Mouse (Mus musculus) hindbrain, embryonic 10.5 days (tissue): Measurements from ENCODE around the gene Rpl3. TPM values are rescaled to one million over a fixed set of nuclear protein-coding genes. Genes with fewer than 3 reads are reported as not detected.

Experiments
- DNase-seq: peaks from one replicate; pipeline ENCODE4 v3.0.0-alpha.2; 2017; ENCODE audit warnings: low spot score
- H3K27ac ChIP-seq: fragments of 300-500 bp; sonication (generic); 2 replicates; pipeline ENCODE4 v1.5.1; 2016; ENCODE audit warnings: mild to moderate bottlenecking, moderate library complexity
- H3K27me3 ChIP-seq: fragments of 300-500 bp; sonication (generic); 2 replicates; pipeline ENCODE4 v1.6.1; 2016; ENCODE audit warnings: mild to moderate bottlenecking; ENCODE audit not compliant: poor library complexity, insufficient read depth, severe bottlenecking
- H3K36me3 ChIP-seq: fragments of 300-500 bp; sonication (generic); 2 replicates; pipeline ENCODE4 v1.6.1; 2016; ENCODE audit warnings: mild to moderate bottlenecking, moderate library complexity
- H3K4me1 ChIP-seq: fragments of 300-500 bp; sonication (generic); replicated peaks from 2 replicates; pipeline ENCODE4 v1.6.1; 2016; ENCODE audit warnings: mild to moderate bottlenecking
- H3K4me3 ChIP-seq: fragments of 300-500 bp; sonication (generic); 2 replicates; pipeline ENCODE4 v1.5.1; 2016; ENCODE audit warnings: mild to moderate bottlenecking, moderate library complexity
- H3K9me3 ChIP-seq: fragments of 300-500 bp; sonication (generic); 2 replicates; pipeline ENCODE4 v1.6.1; 2016; ENCODE audit warnings: mild to moderate bottlenecking, moderate library complexity
- WGBS: fragments of 180-500 bp; shearing (Covaris S2); methylation state at CpG from one replicate; pipeline ENCODE4 v1.1.7; 2016; 5-methylcytosine and 5-hydroxymethylcytosine counted together
- polyA plus RNA-seq: library from polyadenylated mRNA; unstranded; fragments of >200 nt; fragmentation: Nextera tagmentation; extraction: Ambion mirVana; gene quantifications from 2 replicates; pipeline ENCODE4 v1.2.1, GENCODE M21; 2016

The Rpl3 gene
- 806 and 957 TPM in 2 replicates for polyA plus RNA-seq

DNA sequence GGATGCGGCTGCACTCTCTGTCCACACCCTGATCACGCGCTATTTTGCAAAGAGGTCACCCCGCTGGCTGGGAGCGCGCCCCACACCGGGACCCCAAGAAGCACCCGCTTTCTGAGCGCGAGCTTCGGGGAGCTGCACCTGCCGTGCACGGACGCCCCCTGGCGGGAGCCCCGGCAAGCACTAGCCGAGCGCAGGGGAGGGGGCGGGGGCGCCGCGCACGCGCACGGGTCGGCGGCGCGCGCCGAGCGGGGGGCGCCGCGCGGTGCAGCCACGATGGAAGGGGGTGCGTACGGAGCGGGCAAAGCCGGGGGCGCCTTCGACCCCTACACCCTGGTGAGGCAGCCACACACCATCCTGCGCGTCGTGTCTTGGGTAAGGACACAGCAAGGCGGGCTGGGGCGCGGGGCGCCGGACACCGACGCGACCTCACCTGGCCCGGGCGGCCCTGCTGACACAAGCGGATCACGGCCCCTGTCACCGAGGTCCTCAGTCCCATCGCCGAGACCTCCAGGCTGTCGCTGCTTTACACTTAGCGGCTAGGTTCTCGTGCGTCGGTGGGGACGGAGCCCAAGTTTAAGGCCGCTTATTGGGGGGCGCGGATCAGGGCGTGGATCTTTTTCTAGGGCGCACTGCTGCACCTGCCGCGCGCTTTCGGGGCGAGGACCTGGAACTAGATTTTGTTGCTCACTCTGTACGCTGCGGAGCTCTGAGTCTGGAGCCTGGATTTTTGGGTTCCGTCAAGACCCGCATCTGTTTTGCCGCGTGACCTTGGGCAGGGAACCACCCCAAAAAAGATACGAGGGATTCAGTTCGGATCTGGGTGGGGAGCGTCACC, at the start of gene Rpl3, which contains the start of gene Syngr1:
Gene Rpl3 (minus strand): TSS at position 748 of the 835 bp plus-strand sequence.
Gene Syngr1 (plus strand): TSS at position 214 of the 835 bp plus-strand sequence.
- peak; percentile 74 for DNase-seq
- Histone ChIP-seq H3K27ac (peak within 1 kb of the TSS; percentile 85), H3K4me1 (peaks cover 28% of the 10 kb centered on the region), H3K4me3 (peak within 1 kb of the TSS; percentile 71), H3K9me3 (no peaks in the 10 kb centered on the region), H3K36me3 (no peaks in the 10 kb centered on the region), H3K27me3 (peaks cover 60% of the 10 kb centered on the region)
- 1% methylated on average over 79 of the region's 86 CpGs for WGBS

DNA sequence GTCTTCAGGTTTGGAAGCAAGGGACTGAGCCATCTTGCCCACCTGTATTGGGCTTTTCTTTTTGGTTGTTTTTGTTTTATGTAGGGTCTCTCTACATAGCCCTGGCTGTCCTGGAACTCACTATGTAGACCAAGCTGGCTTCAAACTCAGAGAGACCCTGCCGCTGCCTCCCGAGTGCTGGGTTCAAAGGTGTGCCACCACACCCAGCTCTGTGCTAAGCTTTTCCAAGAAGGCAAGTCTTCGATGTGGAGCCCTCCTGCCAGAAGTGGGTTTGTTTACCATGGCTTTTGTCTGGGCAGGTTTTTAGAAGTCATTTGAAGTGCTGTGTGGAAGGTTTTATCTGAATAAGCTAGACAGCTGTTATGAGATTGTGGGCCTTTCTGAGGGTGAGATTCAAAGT, 49.2 kb upstream of the Rpl3 start:
- no peak overlapping the region for H3K4me3 ChIP-seq
- 93% methylated on average over 3 of the region's 3 CpGs for WGBS
- DNase-seq = no peak
- H3K27me3 ChIP-seq = peaks cover 3% of the 10 kb centered on the region; the same call in 1 of the 2 replicates
- no peak overlapping the region for H3K27ac ChIP-seq
- H3K36me3 ChIP-seq = peaks cover 87% of the 10 kb centered on the region
- H3K9me3 ChIP-seq = peaks cover 6% of the 10 kb centered on the region; the same call in 1 of the 2 replicates
- H3K4me1 ChIP-seq = peaks cover 22% of the 10 kb centered on the region

DNA sequence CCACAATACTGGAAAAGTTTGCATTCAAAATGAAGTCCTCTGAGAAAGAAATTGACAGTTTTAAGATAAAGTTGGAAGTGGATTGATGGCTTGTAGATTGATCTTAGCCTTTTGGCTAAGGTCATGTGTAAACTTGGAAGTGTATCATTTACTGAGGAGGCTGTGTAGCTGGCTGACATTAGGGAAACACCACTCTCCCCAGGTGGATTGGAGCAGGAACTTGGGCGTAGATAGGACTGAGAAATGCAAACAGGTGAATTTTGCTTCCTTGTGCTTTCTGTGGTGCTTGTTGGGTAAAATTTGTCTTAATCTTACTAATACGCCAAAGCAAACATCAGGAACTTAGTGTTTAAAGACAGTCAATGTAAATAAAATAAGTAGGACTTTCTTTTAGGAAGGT, 48.6 kb upstream of the Rpl3 start:
- H3K4me1 ChIP-seq = peaks cover 26% of the 10 kb centered on the region
- no peak overlapping the region for H3K27ac ChIP-seq
- 95% methylated on average over 2 of the region's 2 CpGs for WGBS
- peaks cover 85% of the 10 kb centered on the region for H3K36me3 ChIP-seq
- H3K27me3 ChIP-seq = peaks cover 3% of the 10 kb centered on the region; the same call in 1 of the 2 replicates
- no peak overlapping the region for H3K4me3 ChIP-seq
- peaks cover 6% of the 10 kb centered on the region; the same call in 1 of the 2 replicates for H3K9me3 ChIP-seq
- no peak for DNase-seq

DNA sequence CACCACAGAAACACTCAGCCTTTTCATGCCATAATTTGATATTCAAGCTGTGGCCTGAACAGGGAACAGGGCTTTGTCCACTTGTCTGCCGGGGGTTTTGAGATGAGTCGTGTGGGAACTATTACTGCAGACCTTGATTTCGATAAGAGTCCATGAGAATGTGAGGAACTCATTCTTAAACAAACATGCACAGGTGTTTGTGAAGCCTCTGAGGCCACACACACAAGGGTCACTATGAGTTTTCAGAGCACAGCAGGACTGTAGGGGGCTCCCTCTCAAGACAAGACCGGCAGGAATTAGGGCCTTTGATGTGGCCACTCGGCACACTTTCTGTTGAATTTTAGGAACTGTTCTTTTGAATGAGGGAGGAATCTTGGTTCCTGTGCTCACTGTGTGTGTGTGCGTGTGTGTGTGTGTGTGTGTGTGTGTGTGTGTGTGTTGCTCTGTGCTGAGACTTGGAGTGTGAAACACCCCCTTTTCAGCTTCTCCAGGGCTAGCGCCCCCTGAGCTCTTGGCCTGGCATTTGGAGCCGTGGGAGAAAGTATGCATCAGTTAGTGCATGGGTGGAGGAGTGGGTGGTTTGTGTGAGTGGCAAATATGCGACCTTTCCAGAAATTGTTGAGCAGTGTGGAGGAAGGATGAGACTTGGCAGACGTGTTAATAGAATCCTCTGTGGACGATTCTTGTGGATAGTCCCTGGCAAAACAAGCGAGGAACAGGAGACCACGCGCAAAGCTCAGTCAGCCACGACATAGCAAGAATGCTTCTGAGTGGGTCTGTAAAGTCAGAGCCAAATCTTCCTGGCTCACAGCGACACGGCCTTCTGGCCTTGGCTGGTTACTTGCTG, 46.5 kb upstream of the Rpl3 start:
- peaks cover 6% of the 10 kb centered on the region; the same call in 1 of the 2 replicates for H3K9me3 ChIP-seq
- H3K27ac ChIP-seq = peak overlapping the region; percentile 40; the same call in 1 of the 2 replicates
- peaks cover 3% of the 10 kb centered on the region; the same call in 1 of the 2 replicates for H3K27me3 ChIP-seq
- H3K4me3 ChIP-seq = no peak overlapping the region
- peaks cover 44% of the 10 kb centered on the region for H3K4me1 ChIP-seq
- DNase-seq = no peak
- WGBS = 73% methylated on average over 17 of the region's 17 CpGs
- peaks cover 64% of the 10 kb centered on the region for H3K36me3 ChIP-seq

DNA sequence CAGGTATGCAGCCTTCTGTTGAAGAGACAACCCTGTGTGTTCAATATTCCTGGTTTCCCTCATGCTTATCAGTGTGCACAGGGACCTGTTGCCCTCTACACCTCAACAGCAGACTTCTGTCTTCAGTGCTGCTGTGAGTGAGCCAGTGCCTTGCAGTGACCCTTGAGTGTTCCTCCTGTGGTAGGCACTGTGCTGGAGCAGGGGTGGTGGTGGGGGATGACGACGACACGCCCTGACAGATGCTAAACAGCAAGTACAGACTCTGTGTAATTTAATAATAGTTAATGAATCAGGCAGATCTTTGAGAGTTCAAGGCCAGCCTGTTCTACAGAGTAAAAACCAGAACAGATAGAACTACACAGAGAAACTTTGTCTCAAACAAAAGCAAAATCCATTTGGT, 45.0 kb upstream of the Rpl3 start:
- Histone ChIP-seq H3K4me1 (peaks cover 51% of the 10 kb centered on the region), H3K36me3 (peaks cover 48% of the 10 kb centered on the region)

DNA sequence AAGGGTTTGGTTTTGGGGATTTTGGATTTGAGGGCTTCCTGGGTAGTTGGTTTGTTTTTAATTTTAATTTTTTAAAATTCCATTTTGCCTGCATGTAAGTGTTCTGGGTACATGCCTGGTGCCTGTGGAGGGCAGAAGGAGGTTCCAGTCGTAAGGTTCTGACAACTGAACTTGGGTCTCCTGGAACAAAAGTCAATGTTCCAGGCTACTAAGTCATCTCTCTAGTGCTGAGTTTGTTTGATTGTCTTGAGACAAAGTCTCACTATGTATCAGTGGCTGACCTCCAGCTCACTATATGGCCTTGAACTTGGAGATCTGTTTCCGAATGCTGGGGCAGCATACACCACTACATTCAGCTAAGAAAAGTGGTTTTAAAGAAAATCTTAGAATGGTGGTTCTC, 43.8 kb upstream of the Rpl3 start:
- H3K27me3 ChIP-seq = peaks cover 3% of the 10 kb centered on the region; the same call in 1 of the 2 replicates
- H3K36me3 ChIP-seq = peaks cover 37% of the 10 kb centered on the region
- DNase-seq = no peak
- WGBS = 95% methylated on average over 2 of the region's 2 CpGs
- H3K9me3 ChIP-seq = no peaks in the 10 kb centered on the region
- H3K4me3 ChIP-seq = no peak overlapping the region
- H3K4me1 ChIP-seq = peaks cover 51% of the 10 kb centered on the region
- H3K27ac ChIP-seq = no peak overlapping the region

More for the DNA sequence above, 45.0 kb upstream of the Rpl3 start:
- Histone ChIP-seq H3K9me3 (no peaks in the 10 kb centered on the region), H3K27ac (no peak overlapping the region), H3K4me3 (no peak overlapping the region), H3K27me3 (peaks cover 3% of the 10 kb centered on the region; the same call in 1 of the 2 replicates)
- WGBS = 93% methylated on average over 3 of the region's 3 CpGs
- no peak for DNase-seq

DNA sequence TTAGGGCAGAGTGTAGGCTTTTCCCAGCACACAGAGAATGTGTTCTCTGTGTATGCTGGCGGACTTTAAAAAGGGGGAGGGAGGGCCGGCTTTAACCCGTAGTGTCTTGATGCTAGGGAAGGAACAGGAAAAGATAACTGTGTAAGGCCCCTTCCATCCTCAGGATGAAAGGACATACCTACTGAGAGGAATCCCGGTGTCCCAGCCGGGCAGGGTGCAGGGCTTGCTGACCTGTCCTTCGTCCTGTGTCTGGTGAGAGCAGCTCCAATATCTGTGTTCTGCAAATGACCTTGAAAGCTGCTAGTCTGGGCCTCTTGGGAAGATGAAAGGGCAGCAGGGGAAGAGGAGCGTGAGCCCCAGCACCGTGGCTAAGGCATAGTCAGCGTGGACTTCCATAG, 42.8 kb upstream of the Rpl3 start:
- H3K27me3 ChIP-seq = peaks cover 3% of the 10 kb centered on the region; the same call in 1 of the 2 replicates
- WGBS = 54% methylated on average over 9 of the region's 9 CpGs
- peak overlapping the region; percentile 79 for H3K4me3 ChIP-seq
- H3K9me3 ChIP-seq = no peaks in the 10 kb centered on the region
- peak overlapping the region; percentile 99 for H3K27ac ChIP-seq
- H3K36me3 ChIP-seq = peaks cover 26% of the 10 kb centered on the region
- peak; percentile 46 for DNase-seq
- H3K4me1 ChIP-seq = peaks cover 51% of the 10 kb centered on the region

DNA sequence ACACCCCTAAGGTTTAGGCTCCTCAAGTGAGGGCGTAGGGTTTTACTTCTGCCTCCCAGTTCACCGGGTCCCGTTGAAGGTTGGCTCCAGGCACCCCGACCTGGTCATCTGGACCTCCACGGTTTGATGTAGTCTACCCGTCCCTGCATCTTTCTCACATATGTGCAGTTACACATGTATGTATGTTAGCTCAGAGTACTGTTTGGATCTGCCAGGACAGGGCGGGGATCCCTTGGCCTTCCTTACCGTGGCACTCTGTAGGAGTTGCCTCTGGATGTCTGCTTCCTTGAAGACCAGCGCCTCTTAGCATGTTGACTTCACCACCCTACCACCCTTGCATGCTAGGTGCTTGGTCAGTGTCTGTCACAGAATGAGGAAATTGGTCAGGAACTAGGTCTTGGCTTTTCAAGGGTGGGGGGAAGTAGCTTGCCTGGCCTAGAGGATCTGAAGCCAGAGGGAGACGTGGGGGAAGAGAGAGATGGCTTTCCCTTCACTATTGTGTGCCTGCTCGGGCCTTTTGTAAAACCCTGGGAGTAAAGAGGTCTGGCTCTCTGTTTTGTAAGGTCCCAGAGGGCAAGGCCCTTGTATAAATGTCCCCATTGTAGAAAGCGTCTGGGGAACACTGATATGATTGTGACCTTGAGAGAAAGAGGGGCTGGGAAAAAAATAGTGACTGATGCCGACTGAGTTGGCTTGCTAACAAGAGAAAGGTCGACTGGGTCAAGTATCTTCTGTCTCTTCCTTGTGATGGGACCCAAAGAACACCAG, 42.2 kb upstream of the Rpl3 start:
- Histone ChIP-seq H3K27ac (peak overlapping the region; percentile 99), H3K4me3 (peak overlapping the region; percentile 79), H3K36me3 (peaks cover 21% of the 10 kb centered on the region), H3K9me3 (no peaks in the 10 kb centered on the region), H3K4me1 (peaks cover 51% of the 10 kb centered on the region), H3K27me3 (peaks cover 3% of the 10 kb centered on the region; the same call in 1 of the 2 replicates)
- 14% methylated on average over 14 of the region's 14 CpGs for WGBS
- DNase-seq = peak; percentile 60

DNA sequence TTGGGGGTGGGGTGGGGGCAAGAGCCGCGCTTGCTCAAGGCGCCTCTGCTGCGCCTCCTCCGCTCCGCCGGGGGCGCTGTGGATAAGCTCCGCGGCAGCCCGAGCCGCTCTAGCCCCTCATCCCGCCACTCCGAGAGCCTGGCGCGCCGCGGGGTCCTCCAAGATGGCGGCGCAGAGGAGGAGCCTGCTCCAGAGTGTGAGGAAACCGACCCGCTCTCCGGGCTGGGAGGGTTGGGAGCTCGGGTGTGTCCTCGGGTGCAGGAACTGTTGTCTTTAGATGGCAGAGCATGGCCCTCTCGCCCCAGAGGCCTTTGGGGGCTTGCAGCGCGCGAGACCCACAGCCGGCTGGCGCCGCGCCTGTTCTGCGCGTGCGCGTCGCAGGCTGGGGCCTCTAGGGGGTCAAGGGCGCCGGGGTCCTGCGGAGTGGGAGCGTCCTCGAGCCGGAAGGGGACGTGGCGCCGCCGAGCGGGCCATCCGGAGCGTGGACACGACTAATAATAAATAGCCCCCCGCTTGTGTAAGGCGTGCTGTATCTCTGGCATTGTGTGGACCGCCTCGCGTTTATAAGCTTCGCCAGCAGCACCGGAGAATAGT, 41.4 kb upstream of the Rpl3 start, which contains the start of gene Tab1:
Gene Tab1 (plus strand): TSS at position 135 of the 594 bp plus-strand sequence.
- under 1% methylated on average over 59 of the region's 59 CpGs for WGBS
- peaks cover 16% of the 10 kb centered on the region for H3K36me3 ChIP-seq
- peak within 1 kb of the TSS; percentile 79 for H3K4me3 ChIP-seq

DNA sequence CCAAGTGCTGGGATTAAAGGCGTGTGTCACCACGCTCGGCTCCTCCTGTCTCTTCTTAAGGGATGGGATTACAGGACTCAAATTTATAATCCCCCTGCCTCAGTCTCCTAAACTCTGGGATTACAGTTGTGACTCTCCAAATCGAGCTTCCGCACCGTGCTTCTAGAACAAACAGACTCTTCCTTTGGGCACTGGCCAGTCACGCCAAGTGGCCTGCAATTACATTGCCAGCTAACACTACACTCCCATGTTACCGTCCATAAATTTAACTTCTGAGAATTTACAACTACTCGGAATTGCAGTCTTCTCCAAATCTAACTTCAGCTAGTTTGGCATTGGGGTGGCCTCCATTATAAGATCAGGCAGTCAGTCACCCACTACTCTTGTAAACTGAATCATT, 40.8 kb upstream of the Rpl3 start:
- no peaks in the 10 kb centered on the region for H3K9me3 ChIP-seq
- H3K36me3 ChIP-seq = peaks cover 16% of the 10 kb centered on the region
- H3K4me3 ChIP-seq = peak overlapping the region; percentile 79
- peaks cover 38% of the 10 kb centered on the region for H3K4me1 ChIP-seq
- peaks cover 3% of the 10 kb centered on the region; the same call in 1 of the 2 replicates for H3K27me3 ChIP-seq
- peak overlapping the region; percentile 99 for H3K27ac ChIP-seq
- DNase-seq = no peak
- 80% methylated on average over 9 of the region's 9 CpGs for WGBS

More for the DNA sequence above, 41.4 kb upstream of the Rpl3 start, which contains the start of gene Tab1:
- Histone ChIP-seq H3K9me3 (no peaks in the 10 kb centered on the region), H3K4me1 (peaks cover 44% of the 10 kb centered on the region), H3K27ac (peak within 1 kb of the TSS; percentile 99), H3K27me3 (peaks cover 3% of the 10 kb centered on the region; the same call in 1 of the 2 replicates)
- DNase-seq = peak; percentile 94

DNA sequence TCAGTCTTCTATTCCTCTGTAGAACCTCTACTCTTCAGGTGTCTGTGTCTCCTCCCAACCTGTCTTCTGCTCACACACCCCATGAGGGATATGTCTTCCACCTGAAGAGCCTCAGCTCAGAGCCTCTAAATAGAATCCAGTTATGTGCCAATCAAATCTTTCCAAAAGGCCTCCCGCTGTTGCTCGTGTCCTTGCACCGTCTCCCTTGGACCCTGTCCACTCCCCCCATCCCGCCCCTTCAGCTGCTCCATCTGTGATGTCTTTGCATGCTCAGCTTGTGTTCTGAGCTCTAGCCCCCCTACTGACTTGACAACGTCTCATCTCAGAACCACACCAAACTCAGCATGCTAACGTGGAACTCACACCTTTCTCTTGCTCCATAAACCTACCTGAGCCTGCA, 39.8 kb upstream of the Rpl3 start:
- H3K27me3 ChIP-seq = peaks cover under 1% of the 10 kb centered on the region; the same call in 1 of the 2 replicates
- DNase-seq = no peak
- H3K9me3 ChIP-seq = no peaks in the 10 kb centered on the region
- WGBS = 70% methylated on average over 6 of the region's 6 CpGs
- H3K36me3 ChIP-seq = peaks cover 6% of the 10 kb centered on the region; the same call in 1 of the 2 replicates
- no peak overlapping the region for H3K27ac ChIP-seq
- no peak overlapping the region for H3K4me3 ChIP-seq
- H3K4me1 ChIP-seq = peaks cover 31% of the 10 kb centered on the region
